Mouse (Mus musculus): ENCODE data around the gene Dpp6.

- TF ChIP-seq CTCF (IDR thresholded peaks at IDR 0.05; ENCODE audit: low read depth, low read length) (no peak), GATA1 (IDR thresholded peaks at IDR 0.05; ENCODE audit: borderline replicate concordance, low read length) (no peak)
Observed at GRCm38 (mm10) chr5:27418856-27419255, 601.9 kb downstream of the Dpp6 start.

All from G1E (cell line).